Mouse (Mus musculus) hindbrain, embryonic 13.5 days (tissue): ENCODE measurements at regions not wholly inside any gene's neighbourhood (a gene's known extent, or its start where the extent isn't known, plus 50 kb on each side); places are given as distances from the start of the nearest gene placed in this dataset.

Source experiments
- ATAC-seq: fragments of 200-750 bp; cut with Nextera tagmentation; 2 replicates; pipeline ENCODE4 v1.8.0; 2017; ENCODE audit warnings: moderate TSS enrichment; ENCODE audit not compliant: low FRiP score
- H3K27ac ChIP-seq: fragments of 300-500 bp; sonication (generic); 2 replicates; pipeline ENCODE4 v1.5.1; 2015; ENCODE audit warnings: inconsistent platforms, mild to moderate bottlenecking, moderate library complexity
- H3K27me3 ChIP-seq: fragments of 300-500 bp; sonication (generic); 2 replicates; pipeline ENCODE4 v1.6.1; 2015; ENCODE audit warnings: mild to moderate bottlenecking, inconsistent platforms
- H3K36me3 ChIP-seq: fragments of 300-500 bp; sonication (generic); 2 replicates; pipeline ENCODE4 v1.6.1; 2015; ENCODE audit warnings: mild to moderate bottlenecking, inconsistent platforms
- H3K4me1 ChIP-seq: fragments of 300-500 bp; sonication (generic); replicated peaks from 2 replicates; pipeline ENCODE4 v1.6.1; 2015; ENCODE audit warnings: inconsistent platforms
- H3K4me2 ChIP-seq: fragments of 300-500 bp; sonication (generic); 2 replicates; pipeline ENCODE4 v1.6.1; 2015; ENCODE audit warnings: inconsistent platforms, mild to moderate bottlenecking, moderate library complexity
- H3K4me3 ChIP-seq: fragments of 300-500 bp; sonication (generic); 2 replicates; pipeline ENCODE4 v1.5.1; 2015; ENCODE audit warnings: mild to moderate bottlenecking, inconsistent platforms
- H3K9ac ChIP-seq: fragments of 300-500 bp; sonication (generic); 2 replicates; pipeline ENCODE4 v1.6.1; 2015; ENCODE audit warnings: mild to moderate bottlenecking, inconsistent platforms
- H3K9me3 ChIP-seq: fragments of 300-500 bp; sonication (generic); 2 replicates; pipeline ENCODE4 v1.6.1; 2016; ENCODE audit warnings: inconsistent platforms
- WGBS: fragments of 180-500 bp; shearing (Covaris S2); methylation state at CpG from one replicate; pipeline ENCODE4 v1.1.7; 2015; 5-methylcytosine and 5-hydroxymethylcytosine counted together

DNA sequence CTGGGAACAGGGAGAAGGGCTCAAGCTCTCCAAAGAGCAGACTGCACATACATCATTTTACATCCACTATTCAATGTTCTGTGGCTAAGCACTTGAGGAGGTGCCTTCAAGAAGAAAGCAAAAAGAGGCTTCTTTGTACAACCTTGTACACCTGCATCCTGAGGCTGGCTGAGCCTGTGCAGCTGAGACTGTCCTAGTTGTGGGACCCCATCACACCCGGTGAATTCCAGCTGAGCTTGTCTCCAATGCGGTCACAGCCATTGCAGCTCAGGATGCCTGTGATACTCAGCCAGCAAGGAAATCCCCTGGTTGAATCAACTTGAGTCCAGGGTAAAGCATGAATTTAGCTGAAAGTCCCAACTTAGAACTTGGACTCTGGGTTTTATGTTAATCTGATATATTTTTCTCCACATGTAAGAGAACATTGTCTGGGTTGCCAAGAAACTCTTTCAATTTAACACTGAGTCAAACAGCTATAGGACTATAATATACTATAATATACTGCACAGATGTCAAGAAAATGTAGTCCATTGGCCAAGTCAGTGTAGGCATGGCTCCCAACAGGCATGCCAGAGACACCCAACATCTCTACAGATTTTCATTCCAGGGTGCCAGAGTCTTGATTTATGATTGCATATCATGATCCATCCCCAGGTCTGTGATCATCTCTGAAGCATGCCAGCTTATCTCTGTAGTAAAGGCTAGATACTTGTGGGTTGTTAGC is 599.2 kb downstream of the Pard3 start:
- no peaks in the 10 kb centered on the region for H3K27me3 ChIP-seq
- H3K4me3 ChIP-seq = no peak overlapping the region
- no peaks in the 10 kb centered on the region for H3K9me3 ChIP-seq
- 86% methylated on average over 2 of the region's 2 CpGs for WGBS
- no peaks in the 10 kb centered on the region for H3K4me1 ChIP-seq
- ATAC-seq = no peak
- H3K4me2 ChIP-seq = no peak overlapping the region
- H3K27ac ChIP-seq = no peak overlapping the region
- no peaks in the 10 kb centered on the region for H3K36me3 ChIP-seq
- no peak overlapping the region for H3K9ac ChIP-seq

DNA sequence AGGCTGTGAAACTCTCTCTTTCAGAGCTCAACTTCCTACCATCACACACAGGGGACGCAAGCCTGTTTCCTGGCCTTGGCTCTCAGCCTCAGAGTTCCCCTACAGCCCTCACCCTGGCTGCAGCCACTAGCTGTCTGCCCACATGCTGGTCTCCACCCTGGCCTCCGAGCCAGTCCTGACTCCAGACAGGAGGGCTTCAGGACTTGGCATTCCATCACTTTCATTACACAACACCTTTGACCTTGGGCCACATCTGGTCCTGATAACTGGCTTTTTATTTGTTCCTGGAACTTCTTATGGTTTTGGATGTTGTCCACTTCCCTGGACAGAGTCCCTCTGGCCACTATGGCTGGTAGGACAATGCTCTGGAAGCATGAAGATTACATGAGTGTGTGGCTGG is 602.9 kb downstream of the Pard3 start:
- Histone ChIP-seq H3K9ac (no peak overlapping the region), H3K9me3 (no peaks in the 10 kb centered on the region), H3K27ac (no peak overlapping the region), H3K4me3 (no peak overlapping the region), H3K4me2 (no peak overlapping the region), H3K4me1 (no peaks in the 10 kb centered on the region), H3K27me3 (no peaks in the 10 kb centered on the region), H3K36me3 (no peaks in the 10 kb centered on the region)
- no peak for ATAC-seq
- 79% methylated on average over 2 of the region's 2 CpGs for WGBS

DNA sequence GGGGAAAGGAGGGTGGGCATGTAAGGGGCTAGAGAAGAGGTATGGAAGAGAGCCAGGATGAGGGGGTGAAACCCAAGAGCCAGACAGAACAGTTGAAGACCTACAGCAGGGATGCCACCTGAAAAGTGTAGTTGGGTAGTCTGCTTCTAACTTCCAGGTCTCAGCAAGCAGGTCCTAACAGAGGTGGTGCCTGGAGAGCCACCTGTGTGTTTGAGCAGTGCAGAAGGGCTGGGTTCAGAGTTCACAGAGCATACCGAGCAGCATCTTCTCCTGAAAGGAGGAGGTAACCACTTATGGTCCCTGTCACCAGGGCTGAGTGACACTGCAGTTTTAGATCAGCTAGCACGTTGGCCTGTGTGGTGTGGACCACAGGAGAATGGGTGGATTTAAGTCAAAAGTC is 605.3 kb downstream of the Pard3 start:
- WGBS = 59% methylated on average over 2 of the region's 2 CpGs
- H3K36me3 ChIP-seq = no peaks in the 10 kb centered on the region
- no peak overlapping the region for H3K4me2 ChIP-seq
- no peak overlapping the region for H3K9ac ChIP-seq
- H3K9me3 ChIP-seq = no peaks in the 10 kb centered on the region
- no peak overlapping the region for H3K4me3 ChIP-seq
- no peaks in the 10 kb centered on the region for H3K4me1 ChIP-seq
- H3K27ac ChIP-seq = no peak overlapping the region
- no peaks in the 10 kb centered on the region for H3K27me3 ChIP-seq
- ATAC-seq = no peak

DNA sequence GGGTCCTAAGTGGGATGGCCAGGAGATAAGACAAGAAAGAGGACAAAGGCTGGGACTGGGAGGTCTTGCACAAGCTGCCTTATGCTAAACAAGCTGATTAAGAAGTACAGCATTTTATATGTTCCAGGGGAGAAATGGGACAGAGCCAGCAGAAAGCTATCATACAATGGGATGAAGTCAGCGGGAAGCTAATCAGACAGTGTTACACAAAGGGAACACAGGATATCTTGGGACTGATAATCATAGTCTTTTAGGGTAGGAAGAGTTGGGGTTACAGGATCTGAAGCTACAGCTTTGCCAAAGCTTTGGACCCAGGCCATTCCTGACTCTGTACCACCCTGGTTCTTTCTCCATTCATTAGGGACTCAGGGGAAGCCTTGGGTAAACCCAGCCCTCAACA is 610.4 kb downstream of the Pard3 start:
- no peaks in the 10 kb centered on the region for H3K36me3 ChIP-seq
- H3K27ac ChIP-seq = no peak overlapping the region
- no peak overlapping the region for H3K4me2 ChIP-seq
- WGBS = 89% methylated on average over 1 of the region's 1 CpGs
- no peak overlapping the region for H3K9ac ChIP-seq
- ATAC-seq = no peak
- H3K27me3 ChIP-seq = no peaks in the 10 kb centered on the region
- no peak overlapping the region for H3K4me3 ChIP-seq
- no peaks in the 10 kb centered on the region for H3K9me3 ChIP-seq
- H3K4me1 ChIP-seq = no peaks in the 10 kb centered on the region

DNA sequence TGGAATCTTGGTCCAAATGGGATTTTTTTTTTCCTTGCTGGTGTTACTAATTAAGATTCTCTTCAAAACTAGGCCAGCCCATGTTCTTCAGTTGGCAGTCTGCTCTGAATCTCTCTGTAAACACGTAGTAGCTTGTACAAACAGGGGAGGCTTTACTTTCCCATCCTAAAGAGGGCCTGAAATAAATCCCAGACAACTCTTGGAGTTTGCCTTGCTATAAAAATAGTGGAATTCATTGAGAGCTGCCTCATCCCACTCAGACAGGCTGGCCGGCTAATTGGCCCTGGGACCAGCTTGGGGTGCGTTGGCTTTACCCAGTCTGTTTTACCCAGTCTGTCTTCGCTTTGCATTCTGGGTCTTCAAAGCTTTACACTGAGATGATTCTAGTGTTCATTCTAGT is 611.7 kb downstream of the Pard3 start:
- Histone ChIP-seq H3K36me3 (no peaks in the 10 kb centered on the region), H3K9ac (no peak overlapping the region), H3K9me3 (no peaks in the 10 kb centered on the region), H3K27ac (no peak overlapping the region), H3K27me3 (no peaks in the 10 kb centered on the region), H3K4me1 (no peaks in the 10 kb centered on the region), H3K4me3 (no peak overlapping the region), H3K4me2 (no peak overlapping the region)
- ATAC-seq = no peak
- 90% methylated on average over 4 of the region's 4 CpGs for WGBS

DNA sequence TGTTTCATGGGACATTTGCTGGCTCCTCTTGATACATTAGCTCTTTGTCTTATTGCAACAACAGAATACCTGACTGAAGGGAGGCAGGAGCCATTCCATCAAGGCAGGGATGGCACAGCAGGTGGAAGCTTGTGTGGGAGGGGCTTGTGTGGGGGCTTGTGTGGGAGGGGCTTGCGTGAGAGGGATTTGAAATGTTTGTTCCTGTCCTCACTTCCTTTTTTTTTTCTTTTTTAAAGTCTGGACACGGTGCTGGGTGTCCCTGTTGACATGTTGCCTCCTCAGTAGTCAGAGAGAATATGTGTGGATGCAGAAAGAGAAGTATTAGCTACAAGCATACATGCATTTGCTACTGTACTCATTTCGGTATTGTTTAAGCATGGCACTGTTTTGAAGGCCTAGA is 616.5 kb downstream of the Pard3 start:
- 77% methylated on average over 3 of the region's 3 CpGs for WGBS
- no peaks in the 10 kb centered on the region for H3K36me3 ChIP-seq
- ATAC-seq = no peak
- H3K27me3 ChIP-seq = no peaks in the 10 kb centered on the region
- H3K4me2 ChIP-seq = no peak overlapping the region
- no peaks in the 10 kb centered on the region for H3K9me3 ChIP-seq
- H3K9ac ChIP-seq = no peak overlapping the region
- no peak overlapping the region for H3K4me3 ChIP-seq
- no peak overlapping the region for H3K27ac ChIP-seq
- 0 out of 2 replicates have a peak, but pooled peaks cover 5% of the 10 kb centered on the region for H3K4me1 ChIP-seq

DNA sequence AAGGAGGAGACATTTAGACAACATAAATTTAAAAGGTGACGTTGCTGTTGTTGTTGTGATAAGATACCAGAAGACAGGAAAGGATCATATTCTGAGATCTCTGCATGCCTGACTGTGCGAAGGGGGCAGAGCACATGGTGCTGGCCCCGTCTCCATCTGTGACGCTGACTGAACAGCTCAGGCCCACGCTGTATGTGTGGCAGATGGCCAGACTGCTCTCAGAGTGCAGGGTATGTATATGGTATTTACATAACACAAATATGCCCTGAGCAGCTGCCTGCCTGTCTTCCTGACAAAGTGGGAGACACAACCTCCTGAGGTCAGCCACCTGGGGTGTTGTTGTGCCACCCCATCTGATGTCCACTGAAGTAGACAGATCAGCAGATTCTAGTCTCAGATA is 620.5 kb downstream of the Pard3 start:
- no peaks in the 10 kb centered on the region for H3K9me3 ChIP-seq
- no peak overlapping the region for H3K4me2 ChIP-seq
- no peak overlapping the region for H3K4me3 ChIP-seq
- H3K27me3 ChIP-seq = no peaks in the 10 kb centered on the region
- H3K27ac ChIP-seq = no peak overlapping the region
- WGBS = 50% methylated on average over 5 of the region's 5 CpGs
- H3K9ac ChIP-seq = no peak overlapping the region
- H3K36me3 ChIP-seq = no peaks in the 10 kb centered on the region
- H3K4me1 ChIP-seq = 0 out of 2 replicates have a peak, but pooled peaks cover 5% of the 10 kb centered on the region
- no peak for ATAC-seq

DNA sequence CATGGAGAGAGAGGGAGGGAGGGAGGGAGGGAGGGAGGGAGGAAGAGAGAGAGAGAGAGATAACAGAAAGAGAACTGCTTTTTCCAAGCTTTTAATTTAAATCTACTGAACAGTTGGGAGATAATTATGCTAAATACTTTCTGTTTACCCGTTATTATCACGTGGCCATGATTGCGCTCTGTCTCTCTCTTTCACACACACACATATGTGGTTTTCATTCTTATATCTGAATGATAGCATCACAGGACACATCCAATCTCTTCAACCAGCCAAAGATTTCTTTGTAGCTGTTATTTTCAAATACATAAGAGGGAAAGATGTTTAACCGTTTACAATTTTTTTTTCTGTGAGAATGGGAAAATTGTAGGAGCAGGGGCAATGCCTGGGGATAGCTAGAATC is 627.1 kb downstream of the Pard3 start:
- no peaks in the 10 kb centered on the region for H3K27me3 ChIP-seq
- whole genome bisulfite sequencing = 86% methylated on average over 4 of the region's 4 CpGs
- H3K27ac ChIP-seq = no peak overlapping the region
- no peak overlapping the region for H3K4me3 ChIP-seq
- no peaks in the 10 kb centered on the region for H3K4me1 ChIP-seq
- no peaks in the 10 kb centered on the region for H3K9me3 ChIP-seq
- no peak for ATAC-seq
- no peak overlapping the region for H3K9ac ChIP-seq
- no peaks in the 10 kb centered on the region for H3K36me3 ChIP-seq
- no peak overlapping the region for H3K4me2 ChIP-seq

DNA sequence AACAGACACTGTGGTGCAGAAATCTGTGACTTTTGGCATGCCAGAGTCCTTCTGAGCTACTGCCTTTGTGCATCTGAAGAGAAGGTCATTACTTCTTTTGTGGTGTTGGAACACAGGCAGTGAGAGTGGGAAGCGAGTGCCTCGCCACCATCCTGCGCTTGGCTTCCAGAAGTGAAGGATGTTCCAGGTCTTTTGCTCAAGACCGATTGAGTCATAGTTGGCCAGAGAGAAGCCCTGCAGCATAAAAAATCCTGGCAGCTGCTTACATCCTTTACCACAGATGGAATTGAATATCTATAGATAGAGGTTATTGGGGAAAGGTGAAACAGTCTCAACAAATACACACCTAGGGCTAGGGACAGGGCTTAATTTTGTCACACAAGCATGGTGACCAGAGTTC is 634.7 kb downstream of the Pard3 start:
- Histone ChIP-seq H3K9me3 (no peaks in the 10 kb centered on the region), H3K36me3 (no peaks in the 10 kb centered on the region), H3K4me2 (no peak overlapping the region), H3K27me3 (no peaks in the 10 kb centered on the region), H3K4me1 (no peaks in the 10 kb centered on the region), H3K9ac (no peak overlapping the region), H3K4me3 (no peak overlapping the region), H3K27ac (no peak overlapping the region)
- no peak for ATAC-seq
- 86% methylated on average over 4 of the region's 4 CpGs for WGBS

DNA sequence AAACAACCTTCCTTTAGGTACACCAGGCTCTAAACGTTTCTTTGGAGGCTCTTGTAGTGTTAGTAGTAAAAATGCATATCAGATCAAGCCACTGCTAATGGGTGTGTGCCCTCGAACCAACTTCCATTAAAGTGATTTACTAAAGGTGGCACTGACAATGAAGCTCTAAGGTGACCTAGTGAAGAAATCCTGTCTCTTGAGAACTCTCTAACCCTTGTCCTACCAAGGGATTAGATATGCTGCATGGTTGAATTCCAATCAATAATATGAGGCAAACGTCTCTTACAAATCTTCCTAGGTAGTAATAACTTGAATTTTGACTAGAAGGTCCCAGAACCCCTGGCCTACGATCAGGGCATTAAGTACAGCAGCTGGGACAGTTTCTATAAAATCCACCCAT is 640.7 kb downstream of the Pard3 start:
- no peak overlapping the region for H3K4me2 ChIP-seq
- ATAC-seq = no peak
- H3K9ac ChIP-seq = no peak overlapping the region
- no peaks in the 10 kb centered on the region for H3K9me3 ChIP-seq
- no peaks in the 10 kb centered on the region for H3K27me3 ChIP-seq
- H3K36me3 ChIP-seq = no peaks in the 10 kb centered on the region
- H3K4me1 ChIP-seq = peaks cover 10% of the 10 kb centered on the region
- WGBS = 76% methylated on average over 4 of the region's 4 CpGs
- no peak overlapping the region for H3K27ac ChIP-seq
- no peak overlapping the region for H3K4me3 ChIP-seq

DNA sequence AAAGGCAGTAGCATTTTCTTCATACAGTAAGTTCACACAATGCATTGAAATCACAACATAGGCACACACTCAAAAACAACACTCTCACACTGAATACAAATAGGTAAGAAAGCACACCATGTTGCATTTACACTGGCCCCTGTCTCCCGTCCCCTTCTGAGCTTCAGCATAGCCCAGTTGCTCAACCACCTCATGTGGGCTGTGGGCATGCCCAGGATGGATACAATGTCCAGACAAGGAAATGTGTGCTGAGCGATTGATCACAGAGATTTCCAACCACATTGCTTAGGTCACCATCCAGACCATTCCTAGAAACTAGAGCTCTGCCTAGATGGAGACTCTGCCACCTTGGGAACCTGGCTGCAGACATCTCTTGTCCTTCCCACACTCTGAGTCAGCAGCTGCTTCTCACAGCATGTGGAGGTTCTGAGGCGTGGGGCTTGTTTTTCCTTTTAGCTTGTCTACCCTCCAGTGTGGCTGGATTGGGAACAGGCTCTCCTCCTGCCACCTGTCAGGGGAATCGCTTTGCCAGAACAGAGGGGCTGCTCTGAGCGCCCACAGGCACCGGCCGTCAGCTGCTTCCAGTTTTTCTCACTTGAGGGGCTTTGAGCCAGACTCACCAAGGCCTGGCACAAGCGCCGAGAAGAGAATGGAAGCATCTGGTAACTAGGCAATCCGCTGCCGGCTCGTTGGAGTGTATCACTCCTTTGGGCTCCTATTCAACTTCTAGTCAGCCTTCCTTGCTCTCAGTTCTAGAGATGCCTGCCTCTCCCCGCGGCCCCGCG is 642.5 kb downstream of the Pard3 start:
- no peak overlapping the region for H3K4me3 ChIP-seq
- WGBS = 45% methylated on average over 16 of the region's 16 CpGs
- H3K36me3 ChIP-seq = no peaks in the 10 kb centered on the region
- H3K9me3 ChIP-seq = no peaks in the 10 kb centered on the region
- H3K4me1 ChIP-seq = peaks cover 10% of the 10 kb centered on the region
- ATAC-seq = peak; percentile 85
- peak overlapping the region; percentile 45; the same call in 1 of the 2 replicates for H3K27ac ChIP-seq
- H3K27me3 ChIP-seq = no peaks in the 10 kb centered on the region
- no peak overlapping the region for H3K4me2 ChIP-seq
- peak overlapping the region; percentile 31; the same call in 1 of the 2 replicates for H3K9ac ChIP-seq

DNA sequence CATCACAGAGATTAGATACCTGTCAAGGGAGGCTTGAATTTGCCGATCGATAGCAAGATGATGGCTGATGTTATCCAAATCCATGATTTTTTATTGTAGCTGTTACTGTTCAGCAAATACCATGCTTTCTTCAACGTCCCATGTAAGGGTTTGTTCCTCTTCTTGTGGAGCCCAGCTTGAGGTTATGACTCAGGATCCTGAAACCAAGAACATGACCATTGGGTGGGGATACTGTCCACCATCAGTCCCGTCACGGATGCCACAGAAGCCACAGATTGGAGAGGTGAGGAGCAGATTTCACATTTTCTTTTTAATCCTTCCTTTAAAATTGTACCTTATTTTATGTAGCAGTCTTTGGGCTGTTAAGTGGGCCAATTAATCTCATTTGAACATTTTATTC is 645.7 kb downstream of the Pard3 start:
- H3K4me2 ChIP-seq = no peak overlapping the region
- no peaks in the 10 kb centered on the region for H3K27me3 ChIP-seq
- H3K4me3 ChIP-seq = no peak overlapping the region
- WGBS = 94% methylated on average over 5 of the region's 5 CpGs
- no peak overlapping the region for H3K9ac ChIP-seq
- no peak overlapping the region for H3K27ac ChIP-seq
- peaks cover 10% of the 10 kb centered on the region for H3K4me1 ChIP-seq
- no peak for ATAC-seq
- no peaks in the 10 kb centered on the region for H3K36me3 ChIP-seq
- no peaks in the 10 kb centered on the region for H3K9me3 ChIP-seq

DNA sequence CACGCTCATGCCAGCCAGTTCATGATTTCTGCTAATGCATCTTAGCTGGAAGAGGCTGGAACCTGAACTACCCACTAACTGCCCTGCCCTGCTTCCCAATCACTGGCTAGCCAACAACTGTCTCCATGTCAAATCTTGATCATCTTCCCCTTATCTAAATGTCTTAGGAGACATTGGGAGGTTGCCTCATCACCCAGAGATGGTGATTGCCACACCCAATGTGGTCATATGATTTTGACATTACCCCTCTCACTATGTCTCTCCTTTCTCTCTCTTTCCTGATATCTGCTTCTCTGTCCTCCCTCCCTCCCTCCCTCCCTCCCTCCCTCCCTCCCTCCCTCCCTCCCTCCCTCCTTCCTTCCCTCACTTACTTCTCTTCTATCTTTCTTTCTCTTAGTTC is 643.3 kb upstream of the Nrp1 start:
- Histone ChIP-seq H3K4me3 (no peak overlapping the region), H3K4me2 (no peak overlapping the region), H3K9ac (no peak overlapping the region), H3K9me3 (no peaks in the 10 kb centered on the region), H3K27me3 (no peaks in the 10 kb centered on the region), H3K36me3 (no peaks in the 10 kb centered on the region), H3K4me1 (peaks cover 7% of the 10 kb centered on the region; the same call in 1 of the 2 replicates), H3K27ac (no peak overlapping the region)
- no peak for ATAC-seq
- WGBS = 91% methylated on average over 1 of the region's 1 CpGs
